ENCODE assay signal across 8 mouse cellular contexts in the genomic region with DNA sequence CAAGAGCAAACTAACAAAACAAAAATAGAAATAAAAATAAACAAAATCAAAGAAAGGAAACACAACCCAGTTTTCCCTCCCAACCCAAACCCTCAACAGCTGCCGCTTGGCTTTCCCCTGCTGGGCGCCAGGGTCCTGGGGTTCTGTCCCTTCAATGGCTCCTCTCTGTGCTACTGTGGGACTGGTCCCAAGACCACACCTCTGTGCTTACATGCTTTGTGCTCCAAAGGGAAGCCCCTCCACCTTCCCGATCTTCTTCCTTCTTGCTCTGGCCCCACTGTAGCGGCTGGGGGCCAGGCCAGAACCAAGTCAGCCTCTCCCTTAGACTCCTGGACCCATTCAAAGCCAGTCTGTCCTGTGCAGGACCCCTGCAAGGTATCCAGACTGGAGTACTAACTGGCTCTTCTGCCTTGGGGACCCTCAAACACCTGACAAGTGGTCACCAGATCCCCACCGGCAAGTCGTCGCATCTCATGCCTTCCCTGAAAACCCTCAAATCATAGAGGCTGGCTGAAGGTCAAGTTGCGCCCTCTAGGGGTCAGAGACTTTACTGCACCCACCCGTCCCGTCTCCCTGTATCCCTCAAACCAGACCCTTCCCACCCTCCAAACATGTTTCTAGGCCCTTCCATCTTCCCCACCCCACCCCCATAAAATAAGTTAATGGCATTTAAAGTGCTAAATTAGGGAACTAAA. TPM values are rescaled to one million over a fixed set of nuclear protein-coding genes. Genes with fewer than 3 reads are reported as not detected.
DNase-seq lines count a peak whose midpoint lies in the region; ATAC-seq and TF ChIP-seq lines count a peak whose summit lies in the region.

No protein-coding gene starts in this region.

- peaks cover 28% of the 10 kb centered on the region for H3K27me3 ChIP-seq in G1E (ENCODE audit: insufficient read depth, low read length)
- H3K27me3 ChIP-seq in intestine, embryonic 15.5 days (replicated peaks): no peaks in the 10 kb centered on the region
- peaks cover 15% of the 10 kb centered on the region; the same call in 1 of the 2 replicates for H3K27me3 ChIP-seq in liver, embryonic 15.5 days

- H3K36me3 ChIP-seq in G1E (replicated peaks): no peaks in the 10 kb centered on the region
- H3K36me3 ChIP-seq in intestine, embryonic 15.5 days: no peaks in the 10 kb centered on the region
- H3K36me3 ChIP-seq in liver, embryonic 15.5 days (replicated peaks): no peaks in the 10 kb centered on the region

- H3K9ac ChIP-seq in intestine, embryonic 15.5 days: no peak overlapping the region
- no peak overlapping the region for H3K9ac ChIP-seq in liver, embryonic 15.5 days

- peak overlapping the region; percentile 71 for H3K4me3 ChIP-seq in G1E (ENCODE audit: low read depth, low read length)
- no peak overlapping the region for H3K4me3 ChIP-seq in intestine, embryonic 15.5 days (replicated peaks)
- H3K4me3 ChIP-seq in liver, embryonic 15.5 days (replicated peaks): peak overlapping the region; percentile 48
- H3K4me3 ChIP-seq in olfactory bulb, adult 2 months (ENCODE audit: insufficient read depth, low read depth, low read length): no peak overlapping the region

- TF ChIP-seq CTCF in G1E (IDR thresholded peaks at IDR 0.05; ENCODE audit: low read depth, low read length): peak; percentile 92
- peak; percentile 47; the same call in 1 of the 2 replicates for TF ChIP-seq CTCF in olfactory bulb, adult 2 months (IDR thresholded peaks at IDR 0.05; ENCODE audit: insufficient read depth, low read depth, low read length)

- intact Hi-C loops in gastrocnemius, postnatal 36 days (cut with DNase I): no loop called here

- H3K27ac ChIP-seq in intestine, embryonic 15.5 days: no peak overlapping the region
- H3K27ac ChIP-seq in liver, embryonic 15.5 days (replicated peaks): peak overlapping the region; percentile 65; the same call in 1 of the 2 replicates
- H3K27ac ChIP-seq in olfactory bulb, adult 2 months (ENCODE audit: insufficient read depth, low read depth, low read length): no peak overlapping the region

- 40% methylated on average over 10 of the region's 10 CpGs for WGBS in intestine, embryonic 15.5 days
- 32% methylated on average over 10 of the region's 10 CpGs for WGBS in liver, embryonic 15.5 days (ENCODE audit: insufficient replicate concordance)
- WGBS in olfactory bulb, adult 2 months: 39% methylated on average over 10 of the region's 10 CpGs

- peak; percentile 45; the same call in 1 of the 2 replicates for ATAC-seq in G1E (ENCODE audit: extremely low read depth, insufficient number of reproducible peaks, low FRiP score, poor library complexity, severe bottlenecking)
- peak; percentile 47; the same call in 1 of the 2 replicates for ATAC-seq in intestine, embryonic 15.5 days
- no peak for ATAC-seq in liver, embryonic 15.5 days (ENCODE audit: insufficient read depth)

- 0 out of 2 replicates have a peak overlapping the region, but pooled peaks have one; percentile 2 for H3K4me2 ChIP-seq in intestine, embryonic 15.5 days (replicated peaks)
- H3K4me2 ChIP-seq in liver, embryonic 15.5 days: peak overlapping the region; percentile 65

- no peak for TF ChIP-seq POLR2A in olfactory bulb, adult 2 months (IDR thresholded peaks at IDR 0.05; ENCODE audit: insufficient read depth, low read depth, low read length)

- DNase-seq in A20 (ENCODE audit: low read depth, low spot score) (peak; percentile 83), G1E (ENCODE audit: low spot score) (peak; percentile 73)
- peak; percentile 82 for DNase-seq in cerebellum, adult 9-10 months
- peak; percentile 56 to 78 for DNase-seq in gastrocnemius, postnatal 36 days
- peak; percentile 53 to 62 for DNase-seq in urinary bladder, postnatal 36 days (ENCODE audit: low spot score in 2 of 2)

- no peaks in the 10 kb centered on the region for H3K9me3 ChIP-seq in G1E (replicated peaks)
- H3K9me3 ChIP-seq in intestine, embryonic 15.5 days: no peaks in the 10 kb centered on the region
- no peaks in the 10 kb centered on the region for H3K9me3 ChIP-seq in liver, embryonic 15.5 days (replicated peaks)

- peaks cover 26% of the 10 kb centered on the region for H3K4me1 ChIP-seq in G1E (ENCODE audit: insufficient read depth, low read depth, low read length)
- 0 out of 2 replicates have a peak, but pooled peaks cover 5% of the 10 kb centered on the region for H3K4me1 ChIP-seq in intestine, embryonic 15.5 days (replicated peaks)
- H3K4me1 ChIP-seq in liver, embryonic 15.5 days (replicated peaks): peaks cover 20% of the 10 kb centered on the region
- H3K4me1 ChIP-seq in olfactory bulb, adult 2 months (ENCODE audit: control insufficient read depth, insufficient read depth, low read length): peaks cover 23% of the 10 kb centered on the region

RNA-seq across cellular contexts. Expression of a gene that starts 11.0 kb away (rescaled TPM):
- not detected in 2 replicates for total RNA-seq in G1E (2014; fragmentation: Nextera tagmentation)
- total RNA-seq in G1E (2017): not detected in 2 replicates
- polyA plus RNA-seq in G1E (2012): not detected in 2 replicates
- total RNA-seq in gastrocnemius, postnatal 36 days (2021): not detected
- polyA plus RNA-seq in intestine, embryonic 15.5 days (2015; fragmentation: Nextera tagmentation; extraction: Ambion mirVana): 0.47 and 0.55 TPM in 2 replicates
- polyA plus RNA-seq in liver, embryonic 15.5 days (2015; fragmentation: Nextera tagmentation; extraction: Ambion mirVana): 0.39 and 0.61 TPM in 2 replicates
- polyA plus RNA-seq in olfactory bulb, adult 2 months (2012; ENCODE audit: insufficient read depth, insufficient read length, low replicate concordance, missing spikeins): not detected in 2 replicates

Comparison
In these comparisons a context has a peak if more than half of its experiments do, and no peak if none do; other contexts are left out.
1. H3K4me3 ChIP-seq: peak in G1E (single experiment) and liver, embryonic 15.5 days (single experiment); none in intestine, embryonic 15.5 days (single experiment) and olfactory bulb, adult 2 months (single experiment).
2. Peak in every context shown above with its lines, with median percentiles within 50 percentile points of each other: DNase-seq.